Mouse (Mus musculus) NIH3T3 (cell line): Measurements from ENCODE around the gene Kl.

Experiments
- DNase-seq: peaks from one replicate; pipeline ENCODE4 v3.0.0-alpha.2; 2012; ENCODE audit warnings: low read depth

Kl gene

DNA sequence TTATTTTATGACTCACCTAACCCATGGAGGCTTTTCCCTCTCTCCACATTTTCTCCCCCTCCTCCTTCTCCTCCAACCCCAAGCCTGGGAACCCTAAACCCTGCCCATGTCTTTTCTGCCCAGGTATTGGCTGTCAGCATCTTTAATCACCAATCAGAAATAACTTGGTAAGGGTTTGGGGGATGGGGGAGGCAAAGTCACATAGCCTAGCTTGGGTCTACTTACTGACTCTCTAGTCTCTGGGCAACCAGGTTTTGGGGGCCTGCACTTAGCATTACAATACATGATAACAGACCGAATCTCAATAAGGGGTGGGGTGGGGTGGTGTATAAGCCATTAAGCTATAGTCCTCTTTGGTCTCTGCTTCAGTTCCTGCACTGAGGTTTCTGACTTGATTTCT, 10.3 kb downstream of the Kl start:
- DNase-seq, result no peak

DNA sequence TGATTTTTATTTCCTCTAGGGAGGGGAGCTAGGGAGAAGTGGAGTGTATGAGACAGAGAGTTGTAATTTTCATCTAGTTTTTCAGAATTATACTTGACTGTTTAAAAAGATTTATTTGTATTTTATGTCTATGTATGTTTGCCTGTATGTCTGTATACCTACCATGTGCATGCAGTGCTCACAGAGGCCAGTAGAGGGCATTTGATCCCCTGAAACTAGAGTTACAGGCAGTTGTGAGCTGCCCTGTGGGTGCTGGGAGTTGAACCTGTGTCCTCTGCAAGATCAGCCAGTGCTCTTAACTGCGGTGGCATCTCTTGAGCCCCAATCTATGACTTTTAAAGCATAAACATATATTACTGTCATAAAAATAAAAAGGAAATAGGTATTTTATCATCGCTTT, 15.5 kb downstream of the Kl start:
- no peak for DNase-seq

DNA sequence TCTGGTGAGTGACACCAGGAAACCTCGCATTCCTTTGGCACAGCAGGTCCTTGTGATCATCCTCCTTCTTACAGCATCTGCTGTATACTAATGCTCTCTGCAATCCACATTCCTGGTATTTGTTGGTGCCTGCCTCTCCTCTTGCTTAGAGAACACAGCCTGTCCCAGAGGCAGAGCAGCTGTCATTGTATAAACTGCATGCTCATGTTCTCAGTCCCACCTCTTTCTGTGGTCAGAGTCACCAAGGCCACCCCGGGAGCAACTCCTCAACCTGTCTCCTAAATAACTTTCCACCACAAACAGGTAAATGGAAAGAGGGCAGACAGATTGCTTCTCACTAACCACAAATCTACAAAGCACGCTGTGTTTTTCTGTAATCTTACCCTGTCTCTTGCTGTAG, 18.1 kb downstream of the Kl start:
- no peak for DNase-seq

DNA sequence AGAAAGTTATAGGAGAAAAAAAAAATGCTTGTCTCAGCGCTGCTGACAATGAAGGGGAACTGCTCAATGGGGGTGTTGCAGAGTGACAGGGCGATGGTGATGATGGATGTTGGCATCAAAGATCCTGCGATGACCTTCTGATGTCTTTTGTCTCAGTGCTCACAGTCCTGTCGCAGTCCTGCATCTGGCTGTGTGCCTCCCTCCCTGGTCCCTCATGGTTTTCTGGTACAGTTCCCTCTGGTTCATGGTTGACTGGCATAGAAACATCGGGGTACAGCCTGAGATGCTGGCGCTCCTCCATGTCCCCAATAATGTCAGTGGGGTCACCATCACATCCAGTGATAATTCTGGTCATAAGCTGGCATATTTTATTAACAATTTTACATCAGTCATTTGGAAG, 18.7 kb downstream of the Kl start:
- DNase-seq, result no peak

DNA sequence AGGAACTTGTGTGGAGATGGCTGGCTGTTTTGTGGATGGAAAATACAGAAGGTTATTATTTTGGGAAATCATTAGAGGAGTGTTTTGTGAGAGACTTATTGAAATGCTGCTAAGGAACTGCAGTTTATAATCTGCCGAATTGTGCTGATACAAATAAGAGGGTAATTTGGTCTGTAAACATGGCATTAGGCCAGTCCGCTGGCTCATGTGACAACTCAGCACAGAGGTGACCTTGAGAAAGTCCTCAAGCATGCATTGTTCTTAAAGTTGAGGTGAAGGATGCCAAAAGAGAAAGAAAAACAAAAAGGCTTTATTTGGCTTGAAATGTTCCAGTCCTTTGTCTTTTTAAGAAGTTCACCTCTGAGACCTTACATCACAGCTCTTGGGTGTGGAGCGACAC, 21.8 kb downstream of the Kl start:
- no peak for DNase-seq

DNA sequence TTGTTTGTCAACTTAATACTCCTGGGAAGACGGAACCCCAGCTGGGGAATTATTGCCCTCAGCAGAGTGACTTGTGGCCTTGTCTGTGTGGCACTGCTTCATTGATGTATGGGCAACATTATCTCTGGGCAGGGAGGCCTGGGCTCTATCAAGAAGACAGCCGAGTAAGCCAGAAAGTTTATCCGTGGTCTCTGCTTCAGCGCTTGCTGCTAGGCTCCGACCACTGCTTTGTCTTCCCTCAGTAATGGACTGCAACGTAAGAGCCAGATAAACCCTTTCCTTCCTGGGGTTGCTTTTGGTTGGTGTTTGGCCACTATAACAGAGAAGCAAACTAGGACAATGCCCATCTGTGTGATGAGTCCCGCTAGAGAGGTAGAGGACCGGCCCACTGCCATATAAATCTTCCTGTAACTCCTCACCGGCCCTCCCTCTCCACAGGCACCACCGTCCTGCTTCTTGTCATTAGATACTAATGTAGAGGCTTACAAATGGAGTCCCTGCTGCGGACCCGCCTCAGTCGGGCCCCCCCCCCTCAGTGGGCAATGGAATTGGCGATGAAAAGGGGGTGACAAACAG, 25.1 kb downstream of the Kl start:
- DNase-seq, result no peak

DNA sequence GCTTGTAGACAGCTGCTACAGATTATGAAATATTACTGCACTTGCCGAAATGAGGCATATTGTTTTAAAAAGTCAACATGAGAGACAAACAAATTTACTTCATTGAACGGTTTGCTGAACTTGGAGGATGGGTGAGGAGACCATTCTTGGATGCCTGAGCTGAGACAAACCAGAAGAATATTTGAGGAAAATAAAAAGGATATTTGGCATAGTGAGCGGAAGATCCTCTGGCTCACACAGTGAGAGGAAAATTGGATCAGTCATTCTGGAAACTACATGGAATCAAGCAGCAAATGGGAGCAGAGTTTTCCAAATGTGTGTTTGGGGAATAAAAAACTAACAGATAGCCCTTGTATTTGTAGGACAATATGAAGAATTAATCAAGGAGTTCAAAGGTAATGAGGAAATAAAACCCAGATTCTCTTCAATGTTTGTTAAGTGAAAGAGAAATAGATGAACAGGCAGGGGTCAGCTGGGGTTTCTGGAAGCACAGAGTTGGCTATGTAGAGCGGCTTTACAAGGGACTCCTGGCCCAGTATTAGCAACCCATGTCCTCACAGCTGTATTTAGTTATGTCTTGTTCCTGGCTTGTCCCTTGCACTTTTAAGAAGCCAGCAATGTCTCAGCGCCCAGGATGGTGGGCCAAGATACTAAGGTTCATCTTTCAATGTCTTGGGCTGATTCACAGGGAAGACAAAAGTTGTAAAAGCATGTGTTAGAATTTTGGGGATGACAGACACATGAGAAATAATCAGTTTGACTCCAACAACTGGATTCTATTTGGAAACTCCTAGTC, 27.1 kb downstream of the Kl start:
- DNase-seq, result no peak

DNA sequence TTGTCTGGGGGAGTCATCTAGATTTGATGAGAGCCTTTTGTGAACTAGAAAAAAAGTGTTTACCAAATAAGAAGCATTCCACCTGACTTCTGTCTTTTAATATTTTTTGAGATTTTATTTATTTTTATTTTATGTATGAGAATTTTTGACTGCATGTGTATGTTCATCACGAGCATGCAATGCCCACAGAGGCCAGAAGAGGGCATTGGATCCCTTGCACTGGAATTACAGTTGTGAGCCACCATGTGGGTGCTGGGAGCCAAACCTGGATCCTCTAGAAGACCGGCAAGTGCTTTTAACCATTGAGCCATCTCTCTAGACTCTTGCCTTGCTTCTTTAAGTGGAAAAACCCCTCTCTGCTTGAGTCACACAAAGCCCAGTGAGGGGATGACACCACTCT, 29.7 kb downstream of the Kl start:
- no peak for DNase-seq

DNA sequence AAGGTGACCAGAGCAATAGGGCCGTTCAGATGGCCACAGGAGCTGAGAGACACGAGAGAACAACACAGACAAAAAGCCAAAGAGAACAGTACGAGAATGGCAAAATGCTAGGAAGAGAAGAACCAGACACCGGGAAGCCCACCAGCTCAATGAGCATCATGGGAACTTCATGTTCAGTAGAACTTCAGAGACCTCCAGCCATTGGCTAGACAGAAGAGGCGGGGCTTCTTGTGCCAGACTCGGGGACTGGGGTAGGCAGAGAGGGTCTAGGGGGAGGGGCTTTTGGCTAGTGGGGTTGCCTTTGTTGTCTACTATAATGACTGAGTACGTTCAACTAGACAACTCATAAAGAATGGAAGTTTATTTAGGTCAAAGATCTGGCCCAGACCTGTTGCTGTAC, 41.7 kb downstream of the Kl start:
- DNase-seq, result no peak

DNA sequence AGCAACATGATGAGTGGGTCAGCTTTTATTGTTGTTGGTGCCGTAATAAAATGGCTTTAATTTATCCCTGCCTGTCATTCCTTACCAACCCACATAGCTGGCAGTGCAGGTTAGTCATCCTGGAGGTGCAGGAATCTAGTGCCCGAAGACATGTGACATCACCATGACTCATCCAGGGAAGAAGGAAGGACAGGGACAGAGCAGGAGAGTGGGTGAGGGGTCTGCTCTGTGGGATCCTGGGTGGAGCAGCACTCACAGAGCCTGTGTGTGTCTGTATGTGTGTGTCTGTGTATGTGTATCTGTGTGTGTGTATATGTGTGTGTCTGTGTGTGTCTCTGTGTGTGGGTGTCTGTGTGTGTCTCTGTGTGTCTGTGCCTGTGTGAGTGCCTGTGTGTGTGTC, 44.2 kb downstream of the Kl start:
- peak; percentile 45 for DNase-seq

DNA sequence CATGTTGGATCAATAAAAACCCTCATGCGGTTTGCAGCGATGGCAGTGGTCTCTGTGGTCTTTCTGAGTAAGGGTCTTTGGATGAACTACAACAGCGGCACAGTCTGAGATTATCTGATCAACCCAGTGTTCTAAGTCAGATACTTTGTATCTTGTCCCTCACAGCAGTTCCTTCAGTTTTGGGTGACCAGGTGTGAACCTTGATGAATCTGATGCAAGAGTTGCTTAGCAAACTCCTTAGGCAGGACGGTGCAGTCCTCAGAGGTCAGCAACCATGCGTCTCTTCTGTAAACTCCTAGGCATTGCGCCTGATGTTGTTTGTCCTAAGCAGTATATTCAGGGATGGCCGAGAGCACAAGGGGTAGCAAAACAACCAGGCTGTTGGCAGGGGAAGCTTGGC, 48.7 kb downstream of the Kl start:
- no peak for DNase-seq

DNA sequence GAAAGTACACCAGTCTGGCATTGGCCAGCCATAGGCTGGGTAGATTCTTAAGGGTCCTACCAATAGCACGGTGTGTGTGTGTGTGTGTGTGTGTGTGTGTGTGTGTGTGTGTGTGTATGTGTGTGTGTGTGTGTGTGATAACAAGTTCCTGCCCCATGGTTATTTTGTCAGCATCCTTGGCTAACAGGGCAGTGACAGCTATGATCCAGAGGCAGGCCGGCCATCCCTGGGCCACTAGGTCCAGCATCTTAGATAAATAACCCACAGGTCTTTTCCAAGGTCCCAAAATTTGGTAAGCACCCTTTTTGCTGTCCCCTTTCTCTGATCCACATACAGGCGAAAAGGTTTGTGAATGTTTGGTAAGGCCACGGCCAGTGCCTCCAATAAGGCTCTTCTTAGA, 49.6 kb downstream of the Kl start:
- DNase-seq, result no peak

DNA sequence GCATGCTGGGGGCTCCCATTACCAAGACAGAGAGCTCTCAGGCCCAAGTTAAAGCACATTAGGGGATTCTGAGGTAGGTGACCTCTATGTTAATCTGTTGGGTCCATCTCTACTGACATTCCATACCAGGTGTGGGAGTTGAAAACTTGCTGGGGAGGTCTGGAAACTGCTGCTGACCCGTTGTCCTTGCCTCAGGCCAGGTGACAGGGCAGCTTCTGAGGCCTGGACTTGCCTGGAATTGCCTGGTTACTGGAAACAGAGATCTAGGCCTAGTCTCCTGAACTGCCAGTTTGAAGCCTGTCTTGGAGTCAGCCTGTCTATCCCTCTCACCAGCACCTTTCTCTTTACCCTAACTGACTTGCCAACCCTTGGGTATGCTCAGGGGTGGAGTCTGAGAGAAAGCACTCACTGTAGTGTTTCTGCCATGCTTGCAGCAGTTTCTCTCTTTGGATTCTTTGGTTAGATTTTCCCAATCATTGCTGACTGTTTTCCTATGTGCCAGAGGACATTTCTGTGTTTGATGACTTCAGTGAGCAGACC, 51.9 kb downstream of the Kl start:
- DNase-seq, result no peak

DNA sequence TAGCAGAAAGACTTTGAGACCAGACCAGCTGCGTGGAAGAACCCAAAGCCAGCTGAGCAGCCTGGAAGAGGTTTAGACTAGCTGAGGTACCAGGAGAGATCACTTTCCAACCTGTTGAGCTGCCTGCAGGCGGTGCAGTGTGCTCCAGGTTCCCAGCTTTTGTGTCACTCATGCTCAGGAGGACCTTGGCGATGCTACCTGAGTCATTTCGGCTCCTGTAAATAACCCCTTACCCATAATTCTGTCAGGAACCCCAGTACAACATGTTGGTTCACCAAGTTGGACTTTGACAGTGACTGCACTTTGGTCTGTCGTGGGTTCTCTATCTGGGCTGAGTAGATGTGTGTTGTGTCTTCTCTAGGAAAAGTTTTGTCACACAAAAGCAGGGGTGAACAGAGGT, 66.0 kb downstream of the Kl start:
- no peak for DNase-seq

DNA sequence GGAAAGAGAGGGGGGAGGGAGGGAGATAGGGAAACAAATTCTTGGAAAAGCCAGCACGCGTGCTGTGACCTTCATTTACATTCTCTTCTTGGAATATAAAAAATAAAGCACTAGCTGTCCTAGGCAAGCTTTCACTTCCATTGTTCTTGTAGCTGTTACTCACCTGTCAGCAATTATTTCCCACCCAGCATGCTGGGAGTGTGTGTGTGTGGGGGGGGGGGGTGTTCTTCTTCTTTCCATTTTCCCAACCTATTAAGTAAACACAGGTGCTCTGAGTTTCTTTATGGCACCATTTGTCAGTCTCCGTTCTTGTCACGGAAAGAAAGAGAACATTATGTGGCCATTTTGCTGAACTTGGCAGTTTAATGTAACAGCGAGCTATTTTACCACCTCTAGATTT, 66.6 kb downstream of the Kl start:
- DNase-seq, result no peak

DNA sequence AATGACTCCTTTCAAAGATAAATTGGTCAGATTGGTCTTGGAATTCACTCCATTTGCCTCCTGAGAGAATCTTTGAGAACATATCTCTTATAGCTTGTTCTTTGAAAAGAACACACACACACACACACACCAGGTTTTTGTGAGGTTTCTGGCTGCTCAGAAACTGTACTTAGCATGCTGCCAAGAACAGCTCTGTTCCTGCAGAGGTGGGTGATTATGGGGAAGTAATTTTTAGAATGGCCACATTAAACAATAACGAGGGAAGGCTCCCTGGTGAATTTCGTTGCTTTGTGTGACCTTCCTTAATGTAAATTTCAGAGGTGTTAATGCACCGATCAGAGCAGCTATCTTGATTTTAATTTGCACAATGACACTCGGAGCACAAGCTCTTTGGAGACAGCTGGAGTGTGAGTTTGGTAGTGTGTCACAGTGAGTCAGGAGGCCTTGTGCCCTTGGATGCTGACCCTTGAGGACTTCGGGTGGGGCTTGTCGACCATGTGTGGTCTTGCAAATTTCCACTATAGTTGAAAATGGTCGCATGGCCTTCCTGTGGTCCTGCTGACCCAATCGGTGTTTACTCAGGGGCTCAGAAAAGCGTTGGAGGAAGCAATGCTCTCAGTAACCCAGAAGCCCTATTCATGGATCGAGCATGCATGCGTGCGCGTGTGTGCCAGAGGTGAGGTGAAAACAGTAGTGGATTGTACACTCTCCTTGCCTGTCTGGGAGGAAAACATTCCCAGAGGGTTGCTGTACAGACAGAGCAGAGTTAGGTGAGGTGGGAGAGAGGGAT, 67.8 kb downstream of the Kl start:
- DNase-seq, result no peak

DNA sequence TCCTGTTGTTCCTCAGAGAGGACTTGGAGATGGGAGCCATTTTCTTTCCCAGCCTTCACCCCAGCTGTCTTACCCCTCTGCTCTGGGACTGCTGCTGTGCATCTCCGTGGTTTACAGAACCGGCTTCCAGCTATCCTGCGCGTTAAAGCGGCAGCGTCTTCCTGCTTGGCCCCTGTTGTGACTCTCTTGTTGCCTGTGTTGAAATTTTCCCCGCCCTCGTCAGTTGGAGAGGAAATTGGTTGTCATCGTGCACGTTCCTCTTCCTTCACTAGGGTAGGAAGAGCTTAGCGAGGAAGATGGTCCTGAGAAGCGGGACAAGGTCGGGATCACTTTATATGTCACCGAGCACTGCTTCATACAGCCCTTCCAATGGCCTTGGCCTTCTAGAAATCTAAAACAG, 68.4 kb downstream of the Kl start:
- DNase-seq, result no peak

DNA sequence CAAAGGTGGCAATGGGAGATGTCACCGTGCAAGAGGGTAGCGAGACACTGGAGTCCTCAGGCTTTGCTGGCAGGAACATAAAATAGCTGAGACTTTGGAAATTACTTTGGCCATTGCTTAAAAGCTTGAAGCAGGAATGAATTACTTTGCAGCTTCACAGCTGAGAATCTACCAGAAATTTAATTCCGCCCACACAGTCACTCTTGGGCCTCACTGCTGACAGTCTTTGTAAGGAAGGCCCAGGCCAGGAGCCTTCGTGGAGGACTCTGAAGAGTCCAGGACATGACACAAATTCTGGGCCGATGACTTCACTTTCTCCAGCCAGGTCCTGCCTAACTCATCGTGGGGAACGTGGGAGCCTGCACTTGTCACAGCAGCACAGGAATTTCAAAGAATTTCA, 69.6 kb downstream of the Kl start:
- DNase-seq, result no peak

DNA sequence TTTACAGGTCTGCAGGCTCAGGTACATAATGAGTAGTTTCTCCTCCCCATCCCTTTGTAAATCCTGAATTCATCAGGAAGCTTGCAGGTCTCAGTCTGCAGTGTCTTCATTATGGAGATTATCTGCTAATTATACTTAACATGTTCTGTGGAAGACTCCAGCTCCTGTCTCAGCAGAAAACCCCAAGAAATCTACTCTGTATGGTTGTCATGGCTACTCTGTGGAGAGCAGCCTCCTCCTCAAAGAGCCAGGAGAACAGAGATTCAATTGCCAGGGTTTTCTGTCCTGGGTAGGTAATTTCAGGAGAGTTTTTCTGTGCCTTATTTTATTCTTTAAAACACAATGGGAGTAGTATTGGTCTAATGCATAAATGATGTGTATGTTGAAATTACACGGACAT, 70.5 kb downstream of the Kl start:
- no peak for DNase-seq

DNA sequence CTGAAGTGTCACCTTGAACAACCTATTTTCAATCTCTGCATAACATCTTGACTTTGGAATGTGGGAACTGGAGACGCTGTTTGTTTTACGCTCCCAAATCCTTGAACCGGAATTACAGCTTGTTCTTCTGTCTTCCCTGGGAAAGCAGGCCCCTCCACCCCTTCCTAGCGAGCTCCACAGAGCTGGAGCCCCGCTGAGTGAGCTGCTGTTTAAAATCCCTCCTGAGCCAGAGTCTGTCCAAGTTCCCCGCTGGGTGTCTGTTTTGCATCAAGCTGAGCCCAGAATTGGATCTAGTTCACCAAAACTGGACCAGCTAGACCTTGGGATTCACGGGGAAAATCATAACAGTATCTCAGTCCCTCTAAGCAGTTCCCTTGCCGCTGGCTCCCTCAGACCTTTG, 71.1 kb downstream of the Kl start:
- no peak for DNase-seq

DNA sequence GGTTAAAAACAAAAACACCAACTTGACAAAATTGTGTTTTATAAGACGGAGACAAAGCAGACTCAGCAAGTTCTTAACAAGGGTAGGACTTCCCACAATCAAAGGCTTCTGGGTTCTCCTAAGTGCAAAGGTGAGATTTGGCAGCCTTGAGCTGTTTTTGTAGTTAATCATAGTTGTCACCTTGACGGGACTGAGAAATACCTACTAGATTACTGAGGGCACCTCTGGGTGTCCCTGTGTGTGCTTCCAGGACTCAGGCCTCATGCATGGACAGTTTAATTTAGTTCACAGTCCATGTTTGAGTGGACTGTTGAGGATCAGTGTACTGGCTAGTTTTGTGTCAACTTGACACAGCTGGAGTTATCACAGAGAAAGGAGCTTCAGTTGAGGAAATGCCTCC, 72.1 kb downstream of the Kl start:
- DNase-seq, result no peak

DNA sequence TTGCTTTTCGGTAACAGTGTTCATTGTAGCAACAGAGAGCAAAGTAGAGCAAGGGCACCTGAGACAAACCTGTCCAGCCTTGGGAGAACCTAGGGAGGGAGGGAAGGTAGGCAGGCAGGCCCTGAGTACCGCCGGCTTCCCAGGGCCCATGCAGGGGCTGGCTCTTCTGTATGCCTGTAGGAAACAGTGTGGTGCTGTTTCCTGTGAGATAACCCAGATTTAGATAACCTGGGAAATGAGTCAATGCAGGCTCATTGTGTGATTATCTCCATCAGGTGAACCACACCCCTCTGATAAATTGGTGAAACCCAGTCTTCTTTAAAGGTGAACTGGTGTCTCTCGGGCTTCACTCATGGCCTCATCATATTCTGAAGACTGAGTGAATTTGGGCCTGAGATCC, 73.7 kb downstream of the Kl start:
- no peak for DNase-seq

DNA sequence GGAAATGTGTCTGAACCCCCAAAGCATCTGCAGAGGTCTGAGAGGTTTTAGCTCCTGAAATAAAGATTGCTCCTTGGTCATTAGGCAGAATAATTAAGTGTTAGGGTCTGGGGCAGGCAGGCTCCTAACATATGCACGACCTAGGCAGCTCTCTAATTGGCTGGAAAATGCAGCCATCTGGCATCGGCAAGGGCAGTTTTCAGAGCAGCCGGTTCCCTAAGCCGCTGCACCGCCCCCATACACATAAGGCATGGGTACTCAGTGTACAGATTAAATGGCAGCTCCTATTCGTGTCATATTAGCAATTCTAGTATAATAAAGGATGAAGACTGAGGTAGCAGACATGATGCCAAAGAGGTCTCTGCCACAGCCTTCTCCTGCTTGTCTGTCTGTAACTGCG, 74.8 kb downstream of the Kl start:
- DNase-seq, result no peak
